Mouse (Mus musculus) splenic B cell, adult 2 months (primary cell): Measurements from ENCODE around the gene Mrpl23.

Experiments
- DNase-seq: peaks from one replicate; pipeline ENCODE4 v3.0.0-alpha.2; 2011; ENCODE audit warnings: low read depth, low spot score
- H3K27me3 ChIP-seq: 2 replicates; pipeline ENCODE4 v1.6.1; 2012; ENCODE audit warnings: mild to moderate bottlenecking, low read length, moderate library complexity, mixed read lengths; ENCODE audit not compliant: control insufficient read depth, poor library complexity, insufficient read depth, severe bottlenecking
- H3K36me3 ChIP-seq: 2 replicates; pipeline ENCODE4 v1.6.1; 2012; ENCODE audit warnings: mild to moderate bottlenecking, low read length, moderate library complexity, mixed read lengths; ENCODE audit not compliant: control insufficient read depth, poor library complexity, insufficient read depth, severe bottlenecking

Mrpl23 gene

DNA sequence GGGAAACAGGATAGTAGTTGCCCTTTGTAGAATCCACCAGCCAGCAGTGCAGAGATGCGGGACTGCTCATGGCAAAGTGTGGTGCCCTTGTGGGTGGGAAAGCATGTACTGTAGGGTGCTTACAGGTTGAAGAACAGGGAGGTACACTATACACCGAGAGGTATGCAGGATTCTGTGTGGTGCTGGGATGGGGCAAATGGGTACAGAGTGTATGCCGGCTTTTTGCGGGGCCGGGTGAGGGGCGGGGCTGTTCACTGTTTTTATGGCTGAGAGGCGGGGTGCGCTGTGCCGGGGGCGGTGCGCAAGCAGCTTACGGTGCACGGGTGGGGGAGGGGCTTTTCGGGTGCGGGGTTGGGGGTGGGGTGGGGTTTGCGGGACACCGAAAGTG, at the start of gene Mrpl23:
TSS of gene Mrpl23 (plus strand) at position 16 of the 388 bp plus-strand sequence.
- Histone ChIP-seq H3K36me3 (no peaks in the 10 kb centered on the region), H3K27me3 (no peaks in the 10 kb centered on the region)
- no peak for DNase-seq

DNA sequence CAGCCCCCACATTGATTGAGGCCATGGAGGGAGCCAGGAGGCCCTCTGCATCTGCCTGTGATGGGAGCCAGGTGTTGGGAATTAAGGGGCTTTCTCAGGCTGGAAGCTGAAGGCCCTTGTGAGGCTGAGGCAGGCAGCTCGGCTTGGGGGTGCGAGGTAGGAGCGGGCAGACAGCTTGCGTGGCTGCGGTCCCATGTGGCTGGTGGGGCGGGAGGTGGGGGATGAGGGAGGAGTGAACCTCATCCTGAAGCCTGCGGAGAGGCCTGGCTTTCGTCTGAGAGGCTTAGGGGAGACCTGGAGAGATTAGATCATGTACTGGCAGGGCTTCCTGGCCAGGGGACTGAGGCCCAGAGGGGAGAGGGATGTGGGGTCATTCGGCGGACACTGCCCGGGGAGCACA, 49.4 kb upstream of the Mrpl23 start:
- peaks cover 12% of the 10 kb centered on the region; the same call in 1 of the 2 replicates for H3K36me3 ChIP-seq
- H3K27me3 ChIP-seq, result no peaks in the 10 kb centered on the region
- no peak for DNase-seq

- Histone ChIP-seq H3K27me3 (no peaks in the 10 kb centered on the region), H3K36me3 (peaks cover 21% of the 10 kb centered on the region; the same call in 1 of the 2 replicates)
- DNase-seq, result no peak
These were observed 47.7 kb upstream of the Mrpl23 start for GRCm38 (mm10) chr7:142484780-142485179.

- H3K36me3 ChIP-seq, result peaks cover 27% of the 10 kb centered on the region; the same call in 1 of the 2 replicates
- no peak for DNase-seq
These were observed 45.7 kb upstream of the Mrpl23 start for GRCm38 (mm10) chr7:142486751-142487162.

DNA sequence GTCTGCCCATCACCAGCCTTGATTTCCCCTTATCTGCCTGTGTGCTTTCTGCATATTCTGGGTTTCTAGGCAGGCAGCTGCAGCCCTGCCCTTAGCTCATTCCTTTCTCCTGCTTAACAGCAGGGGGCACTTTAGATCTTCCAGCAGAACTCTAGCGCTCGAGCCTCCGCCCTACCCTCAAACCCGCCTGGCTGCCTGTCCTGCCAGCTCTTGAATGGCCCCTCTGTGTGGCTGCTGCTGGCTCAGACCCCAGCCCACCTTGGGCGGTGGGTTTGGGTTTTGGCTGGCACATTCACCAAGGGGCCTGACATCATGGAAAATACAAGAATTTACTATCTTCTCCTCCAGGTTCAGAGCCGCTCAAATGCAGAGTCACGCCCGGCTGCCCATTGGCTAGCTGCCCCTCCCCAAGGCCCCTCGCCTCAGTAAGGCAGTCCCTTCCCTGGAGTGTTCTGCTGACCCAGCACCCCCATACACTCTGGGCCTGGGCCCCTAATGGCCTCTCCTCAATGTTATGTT, 45.1 kb upstream of the Mrpl23 start:
- DNase-seq, result no peak

More at GRCm38 (mm10) chr7:142486751-142487162, 45.7 kb upstream of the Mrpl23 start:
- H3K27me3 ChIP-seq, result no peaks in the 10 kb centered on the region

GRCm38 (mm10) chr7:142488053-142488452, 44.4 kb upstream of the Mrpl23 start:
- H3K27me3 ChIP-seq, result no peaks in the 10 kb centered on the region
- peaks cover 32% of the 10 kb centered on the region; the same call in 1 of the 2 replicates for H3K36me3 ChIP-seq
- no peak for DNase-seq

More for the DNA sequence above, 45.1 kb upstream of the Mrpl23 start:
- Histone ChIP-seq H3K36me3 (peaks cover 32% of the 10 kb centered on the region; the same call in 1 of the 2 replicates), H3K27me3 (no peaks in the 10 kb centered on the region)

DNA sequence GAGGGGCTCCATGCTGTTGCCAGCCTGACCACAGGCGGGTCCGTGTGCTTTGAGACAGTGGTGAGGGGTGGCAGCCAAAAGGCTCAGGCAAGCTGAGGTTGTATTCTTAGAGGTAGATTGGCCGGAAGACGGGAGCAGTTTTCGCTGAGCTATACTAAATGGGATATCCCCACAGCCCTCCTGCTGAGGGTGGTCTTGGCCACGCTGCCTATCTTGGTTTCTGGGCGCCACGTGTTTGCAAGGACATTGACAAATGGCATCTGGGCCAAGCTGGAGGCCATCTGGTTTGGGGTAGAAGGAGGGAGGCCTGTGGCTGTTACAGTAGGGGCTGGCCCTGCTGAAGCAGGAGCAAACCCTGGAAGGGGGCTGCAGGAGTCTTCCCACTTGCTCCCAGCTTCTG, 39.0 kb upstream of the Mrpl23 start:
- Histone ChIP-seq H3K36me3 (peaks cover 18% of the 10 kb centered on the region; the same call in 1 of the 2 replicates), H3K27me3 (no peaks in the 10 kb centered on the region)
- DNase-seq, result no peak

GRCm38 (mm10) chr7:142496158-142496557, 36.3 kb upstream of the Mrpl23 start:
- no peaks in the 10 kb centered on the region for H3K27me3 ChIP-seq
- DNase-seq, result no peak
- H3K36me3 ChIP-seq, result peaks cover 8% of the 10 kb centered on the region; the same call in 1 of the 2 replicates

DNA sequence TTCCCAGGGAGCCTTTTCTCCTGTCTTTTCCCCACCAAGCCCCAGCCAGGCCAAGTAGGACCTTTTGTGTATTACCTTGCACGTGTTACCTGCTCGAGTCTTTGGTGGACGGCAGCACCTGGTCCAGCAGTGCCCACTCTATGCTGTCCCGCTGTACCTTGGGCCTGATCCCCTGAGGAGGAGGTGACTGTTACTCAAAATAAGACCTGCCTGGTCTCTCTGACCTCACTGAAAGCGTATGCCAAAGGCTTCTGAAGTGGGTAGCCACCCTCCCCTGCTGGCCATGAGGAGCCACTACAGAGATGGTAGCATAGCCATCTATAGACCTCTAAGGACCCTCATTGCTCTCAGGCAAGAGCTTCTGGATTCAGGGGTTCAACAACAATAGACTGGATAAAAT, 35.7 kb upstream of the Mrpl23 start:
- peak; percentile 52 for DNase-seq
- no peaks in the 10 kb centered on the region for H3K27me3 ChIP-seq
- H3K36me3 ChIP-seq, result peaks cover 7% of the 10 kb centered on the region; the same call in 1 of the 2 replicates

GRCm38 (mm10) chr7:142497775-142498174, 34.7 kb upstream of the Mrpl23 start:
- peaks cover 2% of the 10 kb centered on the region; the same call in 1 of the 2 replicates for H3K36me3 ChIP-seq
- H3K27me3 ChIP-seq, result no peaks in the 10 kb centered on the region
- peak; percentile 64 for DNase-seq

DNA sequence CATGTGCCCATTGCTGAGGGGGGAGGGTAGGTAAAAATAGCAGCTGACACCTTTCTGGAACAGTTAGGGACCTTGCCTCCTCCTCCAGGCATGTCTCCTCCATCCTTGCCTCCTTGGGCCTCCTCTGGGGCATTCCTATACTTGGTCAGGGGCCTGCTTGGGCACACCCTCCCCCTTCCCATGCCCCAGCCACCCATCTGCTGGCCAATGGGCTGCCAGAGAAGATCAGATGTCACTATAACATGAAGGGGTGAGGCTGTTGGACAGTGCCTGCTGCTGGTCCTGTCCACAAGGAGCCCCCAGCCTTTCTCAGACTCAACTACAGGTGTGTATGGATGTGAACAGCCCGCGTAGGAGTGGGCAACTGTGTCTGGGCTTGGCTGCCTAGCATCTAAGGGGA, 33.9 kb upstream of the Mrpl23 start, which contains the start of gene Tnnt3:
TSS of gene Tnnt3 (plus strand) at position 262 of the 400 bp plus-strand sequence.
- Histone ChIP-seq H3K27me3 (no peaks in the 10 kb centered on the region), H3K36me3 (no peaks in the 10 kb centered on the region; the same call in 1 of the 2 replicates)
- DNase-seq, result no peak

DNA sequence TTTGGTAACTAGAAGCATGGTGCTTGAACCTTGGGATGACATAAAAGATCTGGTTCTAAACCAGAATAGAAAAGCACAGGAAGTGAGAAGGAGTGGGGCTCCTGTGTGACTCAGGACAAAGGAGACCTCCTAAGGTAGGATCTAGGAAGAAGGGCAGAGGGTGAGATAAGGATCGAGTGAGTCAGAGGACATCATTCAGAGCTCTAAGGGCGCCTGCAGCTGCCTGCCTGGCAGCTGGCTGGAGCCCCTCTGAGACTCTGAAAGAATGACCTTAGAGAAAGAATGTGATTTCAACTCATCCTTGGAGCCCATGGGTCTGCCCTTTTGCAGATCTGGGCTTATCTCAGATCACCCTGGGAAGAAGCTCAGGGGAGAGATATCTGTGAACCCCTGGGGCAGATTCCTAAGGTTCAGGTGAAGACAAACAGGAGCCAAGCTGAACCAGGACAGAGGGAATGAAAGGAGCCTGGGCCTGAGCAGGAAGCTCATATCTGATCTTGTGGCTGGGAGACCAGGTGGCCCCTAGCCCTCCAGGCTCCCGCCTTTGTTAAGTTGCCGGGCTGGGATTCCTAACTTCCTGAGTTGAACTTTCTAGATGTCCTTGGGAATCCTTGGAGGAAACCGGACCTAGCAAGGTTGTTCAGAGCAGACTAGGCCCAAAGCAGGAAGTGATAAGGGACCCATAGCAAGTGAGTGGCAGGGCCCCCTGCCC, 33.3 kb upstream of the Mrpl23 start:
- Histone ChIP-seq H3K27me3 (no peaks in the 10 kb centered on the region), H3K36me3 (no peaks in the 10 kb centered on the region)
- no peak for DNase-seq

GRCm38 (mm10) chr7:142500032-142500431, 32.5 kb upstream of the Mrpl23 start:
- no peaks in the 10 kb centered on the region for H3K27me3 ChIP-seq
- DNase-seq, result peak; percentile 24
- no peaks in the 10 kb centered on the region for H3K36me3 ChIP-seq

DNA sequence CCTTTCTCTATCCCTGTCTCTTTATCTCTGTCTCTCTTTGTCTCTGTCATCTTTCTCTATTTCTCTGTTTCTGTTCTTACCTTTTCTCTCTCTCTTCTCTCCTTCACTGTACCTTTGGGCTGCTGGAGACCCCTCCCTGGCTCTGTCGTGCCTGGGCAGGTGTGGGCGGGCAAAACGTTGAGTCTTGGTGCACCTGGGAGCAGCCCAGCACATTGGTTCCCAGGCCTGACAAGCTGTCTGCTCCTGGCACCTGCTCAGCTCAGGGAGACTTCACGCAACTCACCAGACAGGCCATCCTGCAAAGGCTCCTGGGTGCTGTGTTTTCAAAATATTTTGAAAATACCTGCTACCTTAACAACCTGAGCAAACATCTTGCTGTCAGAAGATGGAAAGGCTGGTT, 29.3 kb upstream of the Mrpl23 start:
- Histone ChIP-seq H3K27me3 (no peaks in the 10 kb centered on the region), H3K36me3 (no peaks in the 10 kb centered on the region)
- DNase-seq, result no peak

- DNase-seq, result no peak
- no peaks in the 10 kb centered on the region for H3K27me3 ChIP-seq
- H3K36me3 ChIP-seq, result no peaks in the 10 kb centered on the region
These were observed 26.5 kb upstream of the Mrpl23 start for GRCm38 (mm10) chr7:142505942-142506341.
